Mouse (Mus musculus) midbrain, postnatal 0 days (tissue): ENCODE results near the gene Scyl1. TPM values are rescaled to one million over a fixed set of nuclear protein-coding genes. Genes with fewer than 3 reads are reported as not detected.

ENCODE experiments used
- ATAC-seq: fragments of 200-750 bp; cut with Nextera tagmentation; 2 replicates; pipeline ENCODE4 v1.8.0; 2017; ENCODE audit warnings: moderate number of reproducible peaks, mild to moderate bottlenecking, moderate TSS enrichment, moderate library complexity; ENCODE audit not compliant: low FRiP score
- DNase-seq: peaks from one replicate; pipeline ENCODE4 v3.0.0-alpha.2; 2015; ENCODE audit warnings: low spot score
- H3K27ac ChIP-seq: fragments of 300-500 bp; sonication (generic); 2 replicates; pipeline ENCODE4 v1.5.1; 2014; ENCODE audit warnings: low read depth, mild to moderate bottlenecking, low read length, mixed read lengths
- H3K27me3 ChIP-seq: fragments of 300-500 bp; sonication (generic); 2 replicates; pipeline ENCODE4 v1.6.1; 2014; ENCODE audit warnings: low read length, control low read depth, mixed read lengths; ENCODE audit not compliant: insufficient read depth
- H3K36me3 ChIP-seq: fragments of 300-500 bp; sonication (generic); 2 replicates; pipeline ENCODE4 v1.6.1; 2014; ENCODE audit warnings: low read length, control low read depth, mixed read lengths; ENCODE audit not compliant: insufficient read depth
- H3K4me1 ChIP-seq: fragments of 300-500 bp; sonication (generic); 2 replicates; pipeline ENCODE4 v1.6.1; 2014; ENCODE audit warnings: mild to moderate bottlenecking, control low read depth, antibody characterized with exemption, low read length, mixed read lengths; ENCODE audit not compliant: insufficient read depth
- H3K4me2 ChIP-seq: fragments of 300-500 bp; sonication (generic); 2 replicates; pipeline ENCODE4 v1.6.1; 2014; ENCODE audit warnings: low read depth, mild to moderate bottlenecking, low read length, mixed read lengths; ENCODE audit not compliant: poor library complexity, severe bottlenecking
- H3K4me3 ChIP-seq: fragments of 300-500 bp; sonication (generic); 2 replicates; pipeline ENCODE4 v1.5.1; 2014; ENCODE audit warnings: low read depth, mild to moderate bottlenecking, low read length, moderate library complexity
- H3K9ac ChIP-seq: fragments of 300-500 bp; sonication (generic); replicated peaks from 2 replicates; pipeline ENCODE4 v1.6.1; 2014; ENCODE audit warnings: mild to moderate bottlenecking, low read length, moderate library complexity, mixed read lengths; ENCODE audit not compliant: poor library complexity, severe bottlenecking
- H3K9me3 ChIP-seq: fragments of 300-500 bp; sonication (generic); 2 replicates; pipeline ENCODE4 v1.6.1; 2016; ENCODE audit warnings: low read length, control low read depth
- CTCF ChIP-seq: IDR thresholded peaks from 2 replicates; pipeline ENCODE4 v1.5.1; 2016; ENCODE audit warnings: antibody characterized with exemption, mild to moderate bottlenecking
- WGBS: fragments of 180-500 bp; shearing (Covaris S2); extraction: QIAGEN DNeasy Blood & Tissue Kit; methylation state at CpG from one replicate; pipeline ENCODE4 v1.1.7; 2014; 5-methylcytosine and 5-hydroxymethylcytosine counted together
- polyA plus RNA-seq: library from polyadenylated mRNA; unstranded; fragments of >200 nt; fragmentation: Nextera tagmentation; extraction: Ambion mirVana; gene quantifications from 2 replicates; pipeline ENCODE4 v1.2.1, GENCODE M21; 2015
- total RNA-seq: library from RNA; depleted of rRNA; stranded (reverse); fragments of >200 nt; gene quantifications from 2 replicates; pipeline ENCODE4 v1.2.3, GENCODE M21; 2014

Gene Scyl1
- total and polyA plus RNA-seq, 2 experiments from 2014 or later: 85.8 to 108 TPM

GRCm38 (mm10) chr19:5756321-5756985 lies 14.8 kb downstream of the Scyl1 start:
- no peaks in the 10 kb centered on the region for H3K4me1 ChIP-seq
- DNase-seq (peak; percentile 27), ATAC-seq (peak; percentile 52; the same call in 1 of the 2 replicates)
- peaks cover 44% of the 10 kb centered on the region for H3K36me3 ChIP-seq
- no peak overlapping the region for H3K27ac ChIP-seq
- H3K27me3 ChIP-seq: peaks cover 25% of the 10 kb centered on the region
- WGBS: 17% methylated on average over 28 of the region's 29 CpGs
- peak overlapping the region; percentile 29; the same call in 1 of the 2 replicates for H3K9ac ChIP-seq
- no peak for TF ChIP-seq CTCF
- H3K4me2 ChIP-seq: peak overlapping the region; percentile 22; the same call in 1 of the 2 replicates
- H3K4me3 ChIP-seq: no peak overlapping the region
- no peaks in the 10 kb centered on the region for H3K9me3 ChIP-seq

DNA sequence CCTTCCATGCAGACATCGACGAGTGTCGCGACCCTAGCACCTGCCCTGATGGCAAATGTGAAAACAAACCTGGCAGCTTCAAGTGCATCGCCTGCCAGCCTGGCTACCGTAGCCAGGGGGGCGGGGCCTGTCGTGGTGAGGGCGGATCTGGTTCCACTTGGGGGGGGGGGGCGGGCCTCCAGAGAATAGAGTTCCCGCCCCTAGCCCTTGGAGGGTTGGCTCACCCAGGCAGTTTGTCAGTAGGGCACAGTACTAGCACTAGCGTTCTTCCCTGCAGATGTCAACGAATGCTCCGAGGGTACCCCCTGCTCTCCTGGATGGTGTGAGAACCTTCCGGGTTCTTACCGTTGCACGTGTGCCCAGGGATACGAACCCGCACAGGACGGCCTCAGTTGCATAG lies 19.5 kb downstream of the Scyl1 start:
- no peaks in the 10 kb centered on the region for H3K9me3 ChIP-seq
- H3K4me2 ChIP-seq: no peak overlapping the region
- no peak for TF ChIP-seq CTCF
- peaks cover 30% of the 10 kb centered on the region for H3K27me3 ChIP-seq
- ATAC-seq (no peak), DNase-seq (no peak)
- no peak overlapping the region for H3K27ac ChIP-seq
- no peak overlapping the region for H3K9ac ChIP-seq
- H3K36me3 ChIP-seq: no peaks in the 10 kb centered on the region
- 9% methylated on average over 20 of the region's 20 CpGs for WGBS
- H3K4me3 ChIP-seq: no peak overlapping the region
- 0 out of 2 replicates have a peak, but pooled peaks cover 1% of the 10 kb centered on the region for H3K4me1 ChIP-seq

DNA sequence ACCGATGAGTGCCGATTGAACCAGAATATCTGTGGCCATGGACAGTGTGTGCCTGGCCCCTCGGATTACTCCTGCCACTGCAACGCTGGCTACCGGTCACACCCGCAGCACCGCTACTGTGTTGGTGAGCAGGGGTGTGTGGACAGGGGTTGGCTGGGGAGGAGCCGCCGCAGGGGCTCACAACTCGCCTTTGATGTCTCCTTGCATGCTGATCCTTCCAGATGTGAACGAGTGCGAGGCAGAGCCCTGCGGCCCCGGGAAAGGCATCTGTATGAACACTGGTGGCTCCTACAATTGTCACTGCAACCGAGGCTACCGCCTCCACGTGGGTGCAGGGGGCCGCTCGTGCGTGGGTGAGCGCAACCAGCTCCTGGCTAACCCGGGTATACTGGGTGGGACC lies 20.3 kb downstream of the Scyl1 start:
- no peak overlapping the region for H3K9ac ChIP-seq
- DNase-seq (no peak), ATAC-seq (no peak)
- no peak overlapping the region for H3K4me2 ChIP-seq
- peaks cover 25% of the 10 kb centered on the region for H3K27me3 ChIP-seq
- no peak overlapping the region for H3K27ac ChIP-seq
- no peaks in the 10 kb centered on the region for H3K9me3 ChIP-seq
- no peaks in the 10 kb centered on the region for H3K36me3 ChIP-seq
- H3K4me3 ChIP-seq: no peak overlapping the region
- 0 out of 2 replicates have a peak, but pooled peaks cover 8% of the 10 kb centered on the region for H3K4me1 ChIP-seq
- 12% methylated on average over 22 of the region's 22 CpGs for WGBS
- TF ChIP-seq CTCF: no peak

GRCm38 (mm10) chr19:5749476-5749875 lies 21.7 kb downstream of the Scyl1 start:
- Histone ChIP-seq H3K27me3 (peaks cover 30% of the 10 kb centered on the region), H3K4me1 (0 out of 2 replicates have a peak, but pooled peaks cover 8% of the 10 kb centered on the region), H3K27ac (no peak overlapping the region), H3K9me3 (no peaks in the 10 kb centered on the region), H3K4me2 (no peak overlapping the region), H3K36me3 (no peaks in the 10 kb centered on the region), H3K4me3 (no peak overlapping the region), H3K9ac (no peak overlapping the region)
- DNase-seq (no peak), ATAC-seq (no peak)
- no peak for TF ChIP-seq CTCF
- WGBS: 86% methylated on average over 6 of the region's 6 CpGs

DNA sequence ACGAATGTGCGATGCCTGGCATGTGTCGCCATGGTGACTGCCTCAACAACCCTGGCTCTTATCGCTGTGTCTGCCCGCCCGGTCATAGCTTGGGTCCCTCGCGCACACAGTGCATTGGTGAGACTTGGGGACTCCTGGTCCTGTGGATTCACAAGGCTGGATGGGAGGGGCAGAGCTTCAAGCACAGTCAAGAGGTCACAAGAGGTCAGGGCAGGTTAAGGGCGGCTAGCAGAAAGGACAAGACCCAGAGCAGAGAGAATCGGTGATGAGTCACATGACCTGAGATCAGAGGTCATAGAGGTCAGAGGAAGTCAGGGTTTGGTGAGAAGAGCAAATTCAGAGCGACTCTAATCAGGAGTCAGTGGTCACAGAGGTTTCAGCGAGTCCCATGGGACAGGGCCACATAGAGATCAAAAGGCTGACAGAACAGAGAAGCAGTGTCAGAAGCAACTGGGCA lies 24.3 kb downstream of the Scyl1 start:
- no peak for TF ChIP-seq CTCF
- peak overlapping the region; percentile 12; the same call in 1 of the 2 replicates for H3K4me3 ChIP-seq
- no peak for DNase-seq
- no peak overlapping the region for H3K27ac ChIP-seq
- H3K36me3 ChIP-seq: no peaks in the 10 kb centered on the region
- 21% methylated on average over 12 of the region's 12 CpGs for WGBS
- H3K4me1 ChIP-seq: 0 out of 2 replicates have a peak, but pooled peaks cover 8% of the 10 kb centered on the region
- ATAC-seq: no peak
- no peaks in the 10 kb centered on the region for H3K9me3 ChIP-seq
- H3K9ac ChIP-seq: no peak overlapping the region
- H3K27me3 ChIP-seq: peaks cover 27% of the 10 kb centered on the region
- peak overlapping the region; percentile 59 for H3K4me2 ChIP-seq
